Mouse (Mus musculus) testis, adult 2 months (tissue): Measurements from ENCODE around the gene Hacl1. TPM values are rescaled to one million over a fixed set of nuclear protein-coding genes. Genes with fewer than 3 reads are reported as not detected.
A peak's percentile ranks its signal among the peaks of the same experiment; 100 is the strongest.

Experiments
- H3K27ac ChIP-seq: fragments of 200-500 bp; 2 replicates; pipeline ENCODE4 v1.5.1; 2012; ENCODE audit warnings: low read depth, low read length; ENCODE audit not compliant: control insufficient read depth, insufficient read depth
- H3K27me3 ChIP-seq: fragments of 200-500 bp; 2 replicates; pipeline ENCODE4 v1.6.1; 2012; ENCODE audit warnings: mild to moderate bottlenecking, low read length, moderate library complexity; ENCODE audit not compliant: control insufficient read depth, insufficient read depth
- H3K36me3 ChIP-seq: fragments of 200-500 bp; 2 replicates; pipeline ENCODE4 v1.6.1; 2012; ENCODE audit warnings: mild to moderate bottlenecking, low read length; ENCODE audit not compliant: control insufficient read depth, insufficient read depth
- H3K4me1 ChIP-seq: fragments of 200-500 bp; 2 replicates; pipeline ENCODE4 v1.6.1; 2012; ENCODE audit warnings: low read length; ENCODE audit not compliant: control insufficient read depth, insufficient read depth
- H3K4me3 ChIP-seq: fragments of 200-500 bp; 2 replicates; pipeline ENCODE4 v1.5.1; 2012; ENCODE audit warnings: low read depth, mild to moderate bottlenecking, low read length, moderate library complexity, mixed read lengths; ENCODE audit not compliant: control insufficient read depth
- CTCF ChIP-seq: fragments of 200-500 bp; IDR thresholded peaks from 2 replicates; pipeline ENCODE4 v1.5.1; 2012; ENCODE audit warnings: low read depth, mild to moderate bottlenecking, inconsistent platforms, low read length, moderate library complexity; ENCODE audit not compliant: control insufficient read depth, insufficient read depth, insufficient replicate concordance
- POLR2A ChIP-seq: fragments of 200-500 bp; IDR thresholded peaks from 2 replicates; pipeline ENCODE4 v1.6.1; 2012; ENCODE audit warnings: low read depth, mild to moderate bottlenecking, inconsistent platforms, low read length, moderate library complexity; ENCODE audit not compliant: control insufficient read depth
- polyA plus RNA-seq: library from polyadenylated mRNA; depleted of rRNA; stranded (reverse); fragments of >200 nt; gene quantifications from 2 replicates; pipeline ENCODE4 v1.2.3, GENCODE M21; 2012

Hacl1 gene
- polyA plus RNA-seq, 1 experiment: 15.1 TPM

DNA sequence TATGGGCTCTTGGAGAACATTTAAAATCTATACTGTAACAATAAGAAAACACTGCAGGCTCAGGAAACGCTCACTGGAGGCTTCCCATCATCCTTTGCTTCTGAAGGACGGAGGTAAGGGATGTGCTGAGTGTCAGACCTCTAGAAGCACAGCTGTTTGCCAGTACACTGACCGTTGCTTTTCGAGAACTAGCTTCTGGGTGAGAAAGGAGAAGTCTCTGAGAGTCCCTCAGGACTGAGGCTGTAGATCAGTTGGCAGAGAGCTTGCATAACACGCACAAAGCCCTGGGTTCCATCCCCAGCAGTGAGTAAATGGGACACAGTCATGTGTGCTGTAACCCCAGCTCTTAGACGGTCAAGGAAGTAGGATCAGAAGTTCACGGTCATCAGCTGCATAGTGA lies 44.7 kb downstream of the Hacl1 start:
- H3K4me3 ChIP-seq: no peak overlapping the region
- H3K36me3 ChIP-seq: no peaks in the 10 kb centered on the region
- no peak for TF ChIP-seq POLR2A
- no peak for TF ChIP-seq CTCF
- no peaks in the 10 kb centered on the region for H3K4me1 ChIP-seq
- H3K27ac ChIP-seq: no peak overlapping the region
- no peaks in the 10 kb centered on the region for H3K27me3 ChIP-seq

DNA sequence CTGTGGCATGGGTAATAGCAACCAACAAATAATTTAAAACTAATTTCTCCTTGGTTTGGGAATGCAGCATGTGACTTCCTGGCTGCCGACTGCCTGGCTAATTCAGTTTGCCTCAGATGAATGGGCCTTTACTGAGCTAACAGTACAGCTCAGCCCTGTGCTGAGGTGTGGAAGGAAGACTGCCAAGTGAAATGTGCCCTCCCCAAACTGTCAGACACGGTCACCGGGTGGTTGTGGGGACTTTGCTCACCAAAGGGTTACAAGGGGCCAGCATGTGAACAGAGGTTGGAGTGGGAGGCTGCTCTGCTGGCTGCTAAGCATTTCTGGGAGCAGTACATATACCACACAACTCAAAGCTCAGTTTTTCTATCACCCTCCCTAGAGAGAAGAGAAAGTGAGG lies 46.4 kb downstream of the Hacl1 start:
- TF ChIP-seq CTCF (no peak), POLR2A (no peak)
- Histone ChIP-seq H3K4me1 (no peaks in the 10 kb centered on the region), H3K36me3 (no peaks in the 10 kb centered on the region), H3K27ac (no peak overlapping the region), H3K27me3 (no peaks in the 10 kb centered on the region), H3K4me3 (no peak overlapping the region)

DNA sequence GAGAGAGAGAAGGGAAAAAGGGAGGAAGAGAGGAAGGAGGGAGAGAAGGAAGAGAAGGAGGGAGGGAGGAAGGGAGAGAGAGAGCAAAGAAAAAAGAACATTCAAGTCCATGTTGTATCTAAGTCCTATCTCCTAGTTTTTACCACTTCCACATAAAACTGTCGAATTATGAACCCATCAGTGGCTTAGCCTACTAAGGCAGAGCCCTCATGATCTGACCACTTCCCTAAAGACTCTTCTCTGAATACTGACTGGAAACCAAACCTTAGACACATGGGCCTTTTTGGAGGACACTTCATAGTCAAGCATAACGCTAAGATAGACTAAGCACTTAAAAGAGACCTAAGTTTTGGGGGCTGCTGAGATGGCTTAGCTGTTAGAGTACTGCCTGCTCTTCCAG lies 48.0 kb downstream of the Hacl1 start:
- Histone ChIP-seq H3K27me3 (no peaks in the 10 kb centered on the region), H3K36me3 (no peaks in the 10 kb centered on the region), H3K4me3 (peak overlapping the region; percentile 21), H3K4me1 (no peaks in the 10 kb centered on the region), H3K27ac (no peak overlapping the region)
- TF ChIP-seq POLR2A (no peak), CTCF (no peak)

DNA sequence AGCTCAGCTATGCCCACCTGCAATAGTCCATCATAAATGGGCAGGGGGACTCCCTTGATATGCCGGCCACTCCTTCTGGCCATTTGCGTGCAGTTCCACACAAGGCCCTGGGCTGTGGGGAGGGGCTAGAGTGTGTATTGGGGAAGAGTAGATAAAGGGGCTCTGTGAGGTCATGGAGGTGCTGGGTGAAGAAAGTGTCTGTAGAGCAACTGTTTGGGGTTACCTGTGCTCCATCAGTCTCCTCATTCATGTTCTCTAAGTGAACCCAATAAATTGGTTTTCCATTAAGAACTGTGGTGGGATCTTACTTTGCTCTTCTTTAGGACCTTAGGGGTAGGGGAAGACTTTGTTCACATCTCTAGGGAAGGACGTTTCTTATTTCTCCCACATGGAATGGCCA lies 49.8 kb downstream of the Hacl1 start, which contains the start of gene Colq:
Colq (minus strand) TSS at position 101 of the 400 bp plus-strand sequence.
- Histone ChIP-seq H3K36me3 (no peaks in the 10 kb centered on the region), H3K4me1 (no peaks in the 10 kb centered on the region), H3K27me3 (no peaks in the 10 kb centered on the region), H3K27ac (no peak within 1 kb of the TSS), H3K4me3 (peak within 1 kb of the TSS; percentile 61)
- TF ChIP-seq CTCF (no peak), POLR2A (no peak)

DNA sequence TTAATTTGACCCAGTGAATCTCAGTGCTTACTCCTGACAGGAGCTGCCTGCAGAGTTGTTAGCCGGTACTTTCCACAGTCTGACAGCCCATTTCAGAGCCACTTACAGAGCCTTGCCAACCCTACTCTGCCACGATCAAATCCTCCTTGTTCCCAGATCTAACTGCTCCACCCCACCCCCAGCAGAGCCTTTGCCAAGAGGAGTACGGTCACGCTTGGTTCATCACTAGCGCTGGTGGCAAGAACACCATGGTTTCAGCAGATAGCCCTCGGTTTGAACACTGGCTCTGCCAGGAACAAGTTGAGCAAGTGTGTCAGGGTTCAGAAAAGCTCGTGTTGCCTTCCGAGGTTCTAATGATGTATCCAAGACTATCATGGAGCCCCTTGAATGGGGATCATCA lies 54.6 kb downstream of the Hacl1 start:
- H3K27ac ChIP-seq: no peak overlapping the region
- no peaks in the 10 kb centered on the region for H3K4me1 ChIP-seq
- H3K36me3 ChIP-seq: no peaks in the 10 kb centered on the region
- no peak overlapping the region for H3K4me3 ChIP-seq
- TF ChIP-seq CTCF (no peak), POLR2A (no peak)
- H3K27me3 ChIP-seq: no peaks in the 10 kb centered on the region

DNA sequence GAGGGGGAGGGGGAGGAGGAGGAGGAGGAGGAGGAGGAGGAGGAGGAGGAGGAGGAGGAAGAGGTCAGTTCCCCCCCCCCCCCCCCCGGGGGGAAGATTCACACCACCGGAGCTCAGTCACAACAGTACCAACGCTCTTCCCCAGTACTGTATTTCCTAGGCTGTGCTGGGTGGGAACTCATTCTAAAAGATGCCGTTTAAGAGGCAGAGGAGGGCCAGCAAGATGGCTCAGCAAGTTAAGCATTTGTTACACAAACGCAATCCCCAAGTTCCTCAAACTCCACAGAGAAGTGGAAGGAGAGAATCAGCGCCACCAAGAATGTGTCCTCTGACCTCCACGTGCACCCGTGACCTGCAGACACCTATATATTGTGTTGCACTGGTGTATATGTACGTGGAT lies 58.0 kb downstream of the Hacl1 start:
- TF ChIP-seq POLR2A (no peak), CTCF (no peak)
- Histone ChIP-seq H3K4me3 (no peak overlapping the region), H3K27ac (no peak overlapping the region), H3K4me1 (no peaks in the 10 kb centered on the region), H3K36me3 (no peaks in the 10 kb centered on the region), H3K27me3 (no peaks in the 10 kb centered on the region)

DNA sequence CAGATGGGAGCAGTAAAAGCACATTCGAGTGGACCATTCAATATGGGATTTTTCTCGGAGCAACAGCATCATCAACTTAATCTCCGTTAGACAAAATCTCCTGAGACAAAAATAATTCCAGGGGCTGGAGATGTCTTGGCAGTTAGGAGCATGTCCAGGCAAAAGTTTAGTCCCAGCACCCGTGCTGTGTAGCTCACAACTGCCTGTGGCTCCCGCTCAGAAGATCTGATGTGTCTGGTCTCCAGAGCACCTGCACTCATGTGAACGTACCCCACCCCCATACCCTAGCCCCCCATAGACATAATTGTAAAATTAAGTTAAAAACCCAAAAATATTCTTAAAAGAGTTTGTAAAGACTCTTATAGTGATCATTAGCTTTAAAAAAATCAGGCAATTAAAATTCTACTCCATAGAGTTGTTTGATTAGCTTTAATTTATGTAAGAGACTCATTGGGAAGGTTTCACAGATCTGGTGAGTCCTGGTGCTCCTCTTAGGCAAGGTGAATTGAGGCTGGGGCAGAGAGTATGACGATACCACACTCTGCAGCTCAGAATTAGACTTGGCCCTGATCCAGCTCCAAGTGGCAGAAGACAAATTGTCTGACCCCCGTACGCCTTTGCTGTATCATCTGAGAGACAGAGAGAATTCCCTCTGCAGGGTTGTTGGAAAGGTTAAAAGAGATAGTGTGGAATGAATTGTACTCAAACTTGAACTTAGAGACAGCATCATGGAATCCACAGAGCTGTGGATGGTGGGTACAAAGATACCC lies 62.9 kb downstream of the Hacl1 start:
- H3K27me3 ChIP-seq: no peaks in the 10 kb centered on the region
- no peak overlapping the region for H3K27ac ChIP-seq
- TF ChIP-seq POLR2A: no peak
- TF ChIP-seq CTCF: no peak
- H3K4me1 ChIP-seq: no peaks in the 10 kb centered on the region
- no peak overlapping the region for H3K4me3 ChIP-seq
- no peaks in the 10 kb centered on the region for H3K36me3 ChIP-seq
